Comparison of ENCODE assay signal across 8 mouse cellular contexts in the genomic region with DNA sequence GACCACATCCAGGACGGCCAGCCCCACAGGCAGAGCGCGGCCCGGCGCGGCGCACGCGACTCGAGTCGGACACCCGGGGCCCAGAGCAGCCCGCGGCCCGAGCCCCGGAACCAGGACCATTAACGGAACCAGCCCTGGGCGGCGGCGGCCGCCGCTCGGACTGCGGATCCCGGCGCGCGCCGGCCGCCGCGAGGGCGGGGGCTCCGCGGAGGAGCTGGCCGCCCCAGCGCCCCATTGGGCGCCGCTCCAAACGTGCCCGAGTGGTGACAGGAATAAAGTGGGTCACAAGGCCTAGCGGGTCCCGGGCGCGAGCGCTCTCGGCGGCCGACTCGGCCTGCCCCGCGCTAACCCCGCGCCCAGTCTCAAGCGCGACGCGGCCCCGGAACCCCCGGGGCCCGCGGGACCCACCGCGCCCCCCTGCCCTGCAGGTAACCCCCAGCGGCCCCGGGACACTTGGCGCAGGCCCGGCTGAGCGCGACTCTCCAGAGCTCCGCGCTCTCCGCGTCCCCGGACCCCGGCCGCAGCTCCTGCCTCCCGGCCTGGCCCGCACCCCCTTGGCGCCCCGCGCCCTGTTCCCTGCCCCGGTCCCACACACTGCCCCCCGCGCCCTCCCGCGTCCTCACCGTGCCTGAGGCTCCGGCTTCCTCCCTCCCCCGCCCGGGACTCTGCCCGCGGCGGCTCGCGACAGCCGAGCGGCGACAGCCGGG. TPM values are rescaled to one million over a fixed set of nuclear protein-coding genes. Genes with fewer than 3 reads are reported as not detected.
DNase-seq lines count a peak whose midpoint lies in the region; ATAC-seq and TF ChIP-seq lines count a peak whose summit lies in the region.

No protein-coding gene starts in this region.

- no peak for TF ChIP-seq POLR2A in bone marrow, adult 2 months (IDR thresholded peaks at IDR 0.05; ENCODE audit: borderline replicate concordance, control insufficient read depth, low read depth, low read length)

- H3K4me2 ChIP-seq in embryonic facial prominence, embryonic 15.5 days (replicated peaks), result peak overlapping the region; percentile 87
- H3K4me2 ChIP-seq in heart, embryonic 12.5 days, result peak overlapping the region; percentile 76
- H3K4me2 ChIP-seq in kidney, postnatal 0 days (ENCODE audit: low read length), result peak overlapping the region; percentile 79
- H3K4me2 ChIP-seq in liver, embryonic 14.5 days (ENCODE audit: low read depth), result peak overlapping the region; percentile 79
- H3K4me2 ChIP-seq in neural tube, embryonic 11.5 days (ENCODE audit: low read depth), result peak overlapping the region; percentile 83
- peak overlapping the region; percentile 77 for H3K4me2 ChIP-seq in stomach, embryonic 16.5 days (ENCODE audit: low read depth, low read length)

- H3K4me3 ChIP-seq in bone marrow, adult 2 months (replicated peaks; ENCODE audit: control insufficient read depth, low read depth, low read length), result peak overlapping the region; percentile 75
- peak overlapping the region; percentile 96 for H3K4me3 ChIP-seq in embryonic facial prominence, embryonic 15.5 days (replicated peaks)
- H3K4me3 ChIP-seq in heart, embryonic 12.5 days, result peak overlapping the region; percentile 99
- peak overlapping the region; percentile 100 for H3K4me3 ChIP-seq in kidney, postnatal 0 days (replicated peaks; ENCODE audit: low read depth, low read length)
- H3K4me3 ChIP-seq in liver, embryonic 14.5 days (ENCODE audit: insufficient read depth in 1 of 2, low read depth in 2 of 2, low read length in 2 of 2), result peak overlapping the region; percentile 62 to 73
- H3K4me3 ChIP-seq in neural tube, embryonic 11.5 days (ENCODE audit: low read depth, low read length), result peak overlapping the region; percentile 84
- peak overlapping the region; percentile 92 for H3K4me3 ChIP-seq in stomach, embryonic 16.5 days (replicated peaks; ENCODE audit: low read length)

- 1% methylated on average over 94 of the region's 100 CpGs for WGBS in bone marrow, adult 2 months
- 1% methylated on average over 74 of the region's 100 CpGs for WGBS in embryonic facial prominence, embryonic 15.5 days
- 1% methylated on average over 96 of the region's 100 CpGs for WGBS in heart, embryonic 12.5 days
- under 1% methylated on average over 99 of the region's 100 CpGs for WGBS in kidney, postnatal 0 days
- WGBS in liver, embryonic 14.5 days (ENCODE audit: insufficient replicate concordance), result under 1% methylated on average over 82 of the region's 100 CpGs
- WGBS in neural tube, embryonic 11.5 days, result under 1% methylated on average over 58 of the region's 100 CpGs
- WGBS in stomach, embryonic 16.5 days, result under 1% methylated on average over 67 of the region's 100 CpGs

- peak overlapping the region; percentile 90 for H3K9ac ChIP-seq in embryonic facial prominence, embryonic 15.5 days
- H3K9ac ChIP-seq in heart, embryonic 12.5 days, result peak overlapping the region; percentile 99
- peak overlapping the region; percentile 94 for H3K9ac ChIP-seq in kidney, postnatal 0 days (ENCODE audit: low read depth, low read length)
- peak overlapping the region; percentile 61 for H3K9ac ChIP-seq in liver, embryonic 14.5 days (replicated peaks)
- peak overlapping the region; percentile 76 for H3K9ac ChIP-seq in neural tube, embryonic 11.5 days (ENCODE audit: low read length)
- peak overlapping the region; percentile 97 for H3K9ac ChIP-seq in stomach, embryonic 16.5 days (ENCODE audit: low read length)

- no peaks in the 10 kb centered on the region for H3K36me3 ChIP-seq in embryonic facial prominence, embryonic 15.5 days
- no peaks in the 10 kb centered on the region for H3K36me3 ChIP-seq in heart, embryonic 12.5 days
- no peaks in the 10 kb centered on the region for H3K36me3 ChIP-seq in kidney, postnatal 0 days (ENCODE audit: insufficient read depth, low read length)
- no peaks in the 10 kb centered on the region for H3K36me3 ChIP-seq in liver, embryonic 14.5 days (replicated peaks; ENCODE audit: control insufficient read depth, insufficient read depth, low read depth)
- H3K36me3 ChIP-seq in neural tube, embryonic 11.5 days (ENCODE audit: control insufficient read depth, insufficient read depth, low read length), result no peaks in the 10 kb centered on the region
- no peaks in the 10 kb centered on the region for H3K36me3 ChIP-seq in stomach, embryonic 16.5 days (ENCODE audit: control insufficient read depth, insufficient read depth, low read length)

- ATAC-seq in embryonic facial prominence, embryonic 15.5 days (ENCODE audit: insufficient number of reproducible peaks, low FRiP score, low TSS enrichment, low read depth), result peak; percentile 64
- ATAC-seq in heart, embryonic 12.5 days (ENCODE audit: insufficient number of reproducible peaks, low FRiP score), result peak; percentile 85
- peak; percentile 86 for ATAC-seq in kidney, postnatal 0 days (replicated peaks; ENCODE audit: low FRiP score, low read depth)
- ATAC-seq in liver, embryonic 14.5 days (ENCODE audit: insufficient read depth), result peak; percentile 80
- ATAC-seq in neural tube, embryonic 11.5 days (ENCODE audit: insufficient read depth, low FRiP score, low TSS enrichment), result peak; percentile 85
- peak; percentile 75 for ATAC-seq in stomach, embryonic 16.5 days (ENCODE audit: insufficient read depth, low FRiP score)

- no peak for TF ChIP-seq EP300 in liver, embryonic 14.5 days (IDR thresholded peaks at IDR 0.05; ENCODE audit: low read depth)

- peak; percentile 69 to 71 for DNase-seq in B cell, adult 2 months
- DNase-seq in kidney, postnatal 0 days (ENCODE audit: low spot score), result peak; percentile 72
- peak; percentile 48 to 53 (median 52) for DNase-seq in liver, embryonic 14.5 days (ENCODE audit: low read depth in 3 of 3, low spot score in 3 of 3)
- DNase-seq in neural tube, embryonic 11.5 days (ENCODE audit: low spot score), result peak; percentile 84

- no peaks in the 10 kb centered on the region for H3K27me3 ChIP-seq in embryonic facial prominence, embryonic 15.5 days
- H3K27me3 ChIP-seq in heart, embryonic 12.5 days (replicated peaks), result no peaks in the 10 kb centered on the region
- H3K27me3 ChIP-seq in kidney, postnatal 0 days (ENCODE audit: insufficient read depth, low read length), result no peaks in the 10 kb centered on the region
- peaks cover 5% of the 10 kb centered on the region for H3K27me3 ChIP-seq in liver, embryonic 14.5 days (ENCODE audit: control insufficient read depth, insufficient read depth, low read length)
- no peaks in the 10 kb centered on the region for H3K27me3 ChIP-seq in neural tube, embryonic 11.5 days (ENCODE audit: control insufficient read depth, insufficient read depth, low read length)
- no peaks in the 10 kb centered on the region for H3K27me3 ChIP-seq in stomach, embryonic 16.5 days (ENCODE audit: control insufficient read depth, insufficient read depth, low read length)

- no peak for TF ChIP-seq CTCF in bone marrow, adult 2 months (IDR thresholded peaks at IDR 0.05; ENCODE audit: control insufficient read depth, insufficient read depth, low read length)
- no peak for TF ChIP-seq CTCF in kidney, postnatal 0 days (IDR thresholded peaks at IDR 0.05; ENCODE audit: low read depth)
- no peak for TF ChIP-seq CTCF in liver, embryonic 14.5 days (IDR thresholded peaks at IDR 0.05; ENCODE audit: low read depth)

- H3K4me1 ChIP-seq in bone marrow, adult 2 months (ENCODE audit: control insufficient read depth, insufficient read depth, low read length), result no peaks in the 10 kb centered on the region; the same call in 1 of the 2 replicates
- peaks cover 6% of the 10 kb centered on the region; the same call in 1 of the 2 replicates for H3K4me1 ChIP-seq in embryonic facial prominence, embryonic 15.5 days
- H3K4me1 ChIP-seq in heart, embryonic 12.5 days (replicated peaks), result peaks cover 7% of the 10 kb centered on the region; the same call in 1 of the 2 replicates
- 0 out of 2 replicates have a peak, but pooled peaks cover 10% of the 10 kb centered on the region for H3K4me1 ChIP-seq in kidney, postnatal 0 days (replicated peaks; ENCODE audit: insufficient read depth, low read length)
- 0 out of 4 replicates have a peak, but pooled peaks cover 0 to 7% of the 10 kb centered on the region in 2 experiments for H3K4me1 ChIP-seq in liver, embryonic 14.5 days (replicated peaks; ENCODE audit: control insufficient read depth in 2 of 2, insufficient read depth in 2 of 2, low read length in 1 of 2)
- peaks cover 8% of the 10 kb centered on the region; the same call in 1 of the 2 replicates for H3K4me1 ChIP-seq in neural tube, embryonic 11.5 days (ENCODE audit: control insufficient read depth, insufficient read depth, low read length)
- peaks cover 17% of the 10 kb centered on the region for H3K4me1 ChIP-seq in stomach, embryonic 16.5 days (ENCODE audit: control insufficient read depth, insufficient read depth, low read length)

- peak overlapping the region; percentile 4; the same call in 1 of the 2 replicates for H3K27ac ChIP-seq in bone marrow, adult 2 months (ENCODE audit: control insufficient read depth, insufficient read depth, low read depth, low read length, poor library complexity)
- H3K27ac ChIP-seq in embryonic facial prominence, embryonic 15.5 days (replicated peaks), result peak overlapping the region; percentile 98
- H3K27ac ChIP-seq in heart, embryonic 12.5 days (ENCODE audit: poor library complexity, severe bottlenecking), result peak overlapping the region; percentile 98
- peak overlapping the region; percentile 96 for H3K27ac ChIP-seq in kidney, postnatal 0 days
- H3K27ac ChIP-seq in liver, embryonic 14.5 days, result no peak overlapping the region
- H3K27ac ChIP-seq in neural tube, embryonic 11.5 days (ENCODE audit: low read depth, low read length), result peak overlapping the region; percentile 96
- H3K27ac ChIP-seq in stomach, embryonic 16.5 days (ENCODE audit: low read length), result peak overlapping the region; percentile 98

- H3K9me3 ChIP-seq in embryonic facial prominence, embryonic 15.5 days (replicated peaks), result no peaks in the 10 kb centered on the region
- no peaks in the 10 kb centered on the region for H3K9me3 ChIP-seq in heart, embryonic 12.5 days (replicated peaks)
- no peaks in the 10 kb centered on the region for H3K9me3 ChIP-seq in kidney, postnatal 0 days (replicated peaks; ENCODE audit: low read length)
- H3K9me3 ChIP-seq in liver, embryonic 14.5 days (ENCODE audit: control insufficient read depth, low read length), result no peaks in the 10 kb centered on the region
- H3K9me3 ChIP-seq in neural tube, embryonic 11.5 days (ENCODE audit: control insufficient read depth, low read length), result no peaks in the 10 kb centered on the region
- no peaks in the 10 kb centered on the region for H3K9me3 ChIP-seq in stomach, embryonic 16.5 days (replicated peaks; ENCODE audit: control insufficient read depth, low read length)

RNA-seq across cellular contexts. Expression of gene Clock, which starts 0.7 kb away (rescaled TPM):
- polyA plus RNA-seq in bone marrow, adult 2 months (2011; ENCODE audit: insufficient read depth, insufficient read length, low replicate concordance, missing spikeins), result 0.88 and 1.8 TPM in 2 replicates
- polyA plus RNA-seq in embryonic facial prominence, embryonic 15.5 days (2015; fragmentation: Nextera tagmentation; extraction: Ambion mirVana), result 11.8 and 12.7 TPM in 2 replicates
- polyA plus RNA-seq in heart, embryonic 12.5 days (2016; fragmentation: Nextera tagmentation; extraction: Ambion mirVana), result 13.4 and 14.1 TPM in 2 replicates
- 7.9 TPM in 2 replicates for polyA plus RNA-seq in kidney, postnatal 0 days (2015; fragmentation: Nextera tagmentation; extraction: Ambion mirVana)
- 1.2 and 1.6 TPM in 2 replicates for polyA plus RNA-seq in liver, embryonic 14.5 days (2012; rRNA removed)
- polyA plus RNA-seq in liver, embryonic 14.5 days (2014; fragmentation: Nextera tagmentation; extraction: Ambion mirVana), result 1.7 TPM in 2 replicates
- polyA plus RNA-seq in neural tube, embryonic 11.5 days (2014; fragmentation: Nextera tagmentation; extraction: Ambion mirVana), result 12.3 and 12.7 TPM in 2 replicates
- 12.5 and 13.0 TPM in 2 replicates for polyA plus RNA-seq in stomach, embryonic 16.5 days (2015; fragmentation: Nextera tagmentation; extraction: Ambion mirVana)

RNA-seq across cellular contexts. Expression of gene Pdcl2, which starts 27.1 kb away (rescaled TPM):
- not detected in 2 replicates for polyA plus RNA-seq in bone marrow, adult 2 months (2011; ENCODE audit: insufficient read depth, insufficient read length, low replicate concordance, missing spikeins)
- not detected in 2 replicates for polyA plus RNA-seq in embryonic facial prominence, embryonic 15.5 days (2015; fragmentation: Nextera tagmentation; extraction: Ambion mirVana)
- polyA plus RNA-seq in heart, embryonic 12.5 days (2016; fragmentation: Nextera tagmentation; extraction: Ambion mirVana), result not detected in 2 replicates
- polyA plus RNA-seq in kidney, postnatal 0 days (2015; fragmentation: Nextera tagmentation; extraction: Ambion mirVana), result not detected in 2 replicates
- not detected in 2 replicates for polyA plus RNA-seq in liver, embryonic 14.5 days (2012; rRNA removed)
- not detected in 2 replicates for polyA plus RNA-seq in liver, embryonic 14.5 days (2014; fragmentation: Nextera tagmentation; extraction: Ambion mirVana)
- polyA plus RNA-seq in neural tube, embryonic 11.5 days (2014; fragmentation: Nextera tagmentation; extraction: Ambion mirVana), result not detected in 2 replicates
- not detected in 2 replicates for polyA plus RNA-seq in stomach, embryonic 16.5 days (2015; fragmentation: Nextera tagmentation; extraction: Ambion mirVana)

RNA-seq across cellular contexts. Expression of gene Nmu, which starts 59.7 kb away (rescaled TPM):
- not detected in 2 replicates for polyA plus RNA-seq in bone marrow, adult 2 months (2011; ENCODE audit: insufficient read depth, insufficient read length, low replicate concordance, missing spikeins)
- 0.42 and 0.61 TPM in 2 replicates for polyA plus RNA-seq in embryonic facial prominence, embryonic 15.5 days (2015; fragmentation: Nextera tagmentation; extraction: Ambion mirVana)
- not detected in 2 replicates for polyA plus RNA-seq in heart, embryonic 12.5 days (2016; fragmentation: Nextera tagmentation; extraction: Ambion mirVana)
- not detected in 2 replicates for polyA plus RNA-seq in kidney, postnatal 0 days (2015; fragmentation: Nextera tagmentation; extraction: Ambion mirVana)
- not detected in 2 replicates for polyA plus RNA-seq in liver, embryonic 14.5 days (2012; rRNA removed)
- not detected in 2 replicates for polyA plus RNA-seq in liver, embryonic 14.5 days (2014; fragmentation: Nextera tagmentation; extraction: Ambion mirVana)
- not detected in 2 replicates for polyA plus RNA-seq in neural tube, embryonic 11.5 days (2014; fragmentation: Nextera tagmentation; extraction: Ambion mirVana)
- polyA plus RNA-seq in stomach, embryonic 16.5 days (2015; fragmentation: Nextera tagmentation; extraction: Ambion mirVana), result 0.17 TPM in 1 of 2 replicates, not detected in the other
